Mouse (Mus musculus) forebrain, embryonic 10.5 days (tissue): Measurements from ENCODE around the gene Tnnt1. TPM values are rescaled to one million over a fixed set of nuclear protein-coding genes. Genes with fewer than 3 reads are reported as not detected.

Experiments used
- DNase-seq: peaks from one replicate; pipeline ENCODE4 v3.0.0-alpha.2; 2017; ENCODE audit warnings: low spot score; ENCODE audit errors: extremely low spot score
- H3K27ac ChIP-seq: fragments of 300-500 bp; sonication (generic); 2 replicates; pipeline ENCODE4 v1.5.1; 2016; ENCODE audit warnings: mild to moderate bottlenecking
- H3K27me3 ChIP-seq: fragments of 300-500 bp; sonication (generic); 2 replicates; pipeline ENCODE4 v1.6.1; 2016; ENCODE audit warnings: mild to moderate bottlenecking; ENCODE audit not compliant: poor library complexity, severe bottlenecking
- H3K36me3 ChIP-seq: fragments of 300-500 bp; sonication (generic); replicated peaks from 2 replicates; pipeline ENCODE4 v1.6.1; 2016; ENCODE audit warnings: mild to moderate bottlenecking, moderate library complexity
- H3K4me1 ChIP-seq: fragments of 300-500 bp; sonication (generic); 2 replicates; pipeline ENCODE4 v1.6.1; 2016
- H3K4me3 ChIP-seq: fragments of 300-500 bp; sonication (generic); 2 replicates; pipeline ENCODE4 v1.5.1; 2016; ENCODE audit warnings: mild to moderate bottlenecking, moderate library complexity
- H3K9me3 ChIP-seq: fragments of 300-500 bp; sonication (generic); 2 replicates; pipeline ENCODE4 v1.6.1; 2016; ENCODE audit warnings: mild to moderate bottlenecking, moderate library complexity
- WGBS: fragments of 180-500 bp; shearing (Covaris S2); methylation state at CpG from one replicate; pipeline ENCODE4 v1.1.7; 2016; 5-methylcytosine and 5-hydroxymethylcytosine counted together
- polyA plus RNA-seq: library from polyadenylated mRNA; unstranded; fragments of >200 nt; fragmentation: Nextera tagmentation; extraction: Ambion mirVana; gene quantifications from 2 replicates; pipeline ENCODE4 v1.2.1, GENCODE M21; 2016

The Tnnt1 gene
- polyA plus RNA-seq: 4.3 and 4.5 TPM in 2 replicates

DNA sequence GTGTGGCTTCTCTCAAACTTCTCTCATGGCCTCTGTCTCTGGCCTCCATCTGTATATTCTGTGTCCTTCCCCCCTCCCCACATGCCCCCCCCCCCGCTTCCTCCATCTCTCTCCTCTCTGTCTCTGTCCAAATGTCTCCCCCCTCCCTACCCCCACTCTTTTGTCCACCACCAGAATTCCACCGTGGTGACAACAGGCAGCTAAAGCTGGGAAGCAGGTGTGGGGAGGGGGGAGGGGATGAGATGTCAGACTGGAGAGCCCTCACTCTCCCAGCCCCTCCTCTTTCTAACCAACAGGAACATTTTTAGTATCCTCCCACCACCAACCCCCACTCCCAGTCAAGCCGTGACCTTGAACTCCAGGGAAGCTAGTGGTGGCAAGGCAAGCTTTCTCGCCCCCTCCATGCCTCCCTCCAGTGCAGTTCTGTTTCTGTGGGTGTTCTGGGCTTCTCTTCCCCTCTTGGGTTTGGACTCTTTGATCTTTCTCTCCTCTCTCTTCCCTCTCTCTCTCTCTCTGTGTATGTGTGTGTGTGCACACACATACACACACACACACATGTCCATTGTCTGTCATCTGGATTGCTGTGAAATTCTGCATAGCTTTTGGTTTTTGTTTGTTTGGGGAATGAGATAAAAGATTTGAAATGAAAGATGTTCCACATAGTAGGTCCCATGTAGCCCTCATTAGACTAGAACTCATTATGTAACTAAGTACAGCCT lies at the start of gene Tnnt1:
Tnnt1 (minus strand) TSS at position 51 of the 719 bp plus-strand sequence.
- DNase-seq: no peak
- Histone ChIP-seq H3K27me3 (peaks cover 22% of the 10 kb centered on the region), H3K4me3 (no peak within 1 kb of the TSS; the same call in 1 of the 2 replicates), H3K4me1 (peaks cover 48% of the 10 kb centered on the region), H3K36me3 (no peaks in the 10 kb centered on the region), H3K9me3 (peaks cover 4% of the 10 kb centered on the region; the same call in 1 of the 2 replicates), H3K27ac (peak within 1 kb of the TSS; percentile 48)
- 28% methylated on average over 4 of the region's 4 CpGs for WGBS

DNA sequence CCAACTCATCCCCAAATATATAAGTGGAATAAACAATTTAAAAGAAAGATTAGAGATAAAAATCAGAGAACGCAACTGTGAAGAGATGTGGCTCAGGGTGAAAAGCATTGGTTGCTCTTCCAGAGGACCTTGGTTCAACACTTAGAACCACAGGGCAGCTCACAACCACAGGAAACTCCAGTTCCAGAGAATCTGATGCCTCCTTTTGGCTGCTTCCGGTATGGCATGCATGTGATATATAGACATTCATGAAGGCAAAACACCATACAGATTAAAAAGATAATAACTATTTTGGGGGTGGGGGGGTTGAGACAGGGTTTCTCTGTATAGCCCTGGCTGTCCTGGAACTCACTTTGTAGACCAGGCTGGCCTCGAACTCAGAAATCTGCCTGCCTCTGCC lies 46.5 kb upstream of the Tnnt1 start:
- Histone ChIP-seq H3K4me3 (no peak overlapping the region), H3K36me3 (no peaks in the 10 kb centered on the region), H3K27ac (no peak overlapping the region), H3K9me3 (no peaks in the 10 kb centered on the region), H3K4me1 (no peaks in the 10 kb centered on the region), H3K27me3 (no peaks in the 10 kb centered on the region)
- 92% methylated on average over 3 of the region's 3 CpGs for WGBS
- DNase-seq: no peak

- DNase-seq: no peak
- 73% methylated on average over 6 of the region's 6 CpGs for WGBS
- Histone ChIP-seq H3K4me3 (no peak overlapping the region), H3K9me3 (no peaks in the 10 kb centered on the region), H3K4me1 (no peaks in the 10 kb centered on the region), H3K27me3 (no peaks in the 10 kb centered on the region), H3K27ac (no peak overlapping the region), H3K36me3 (no peaks in the 10 kb centered on the region)
Observed at GRCm38 (mm10) chr7:4557167-4557560, 41.0 kb upstream of the Tnnt1 start.

DNA sequence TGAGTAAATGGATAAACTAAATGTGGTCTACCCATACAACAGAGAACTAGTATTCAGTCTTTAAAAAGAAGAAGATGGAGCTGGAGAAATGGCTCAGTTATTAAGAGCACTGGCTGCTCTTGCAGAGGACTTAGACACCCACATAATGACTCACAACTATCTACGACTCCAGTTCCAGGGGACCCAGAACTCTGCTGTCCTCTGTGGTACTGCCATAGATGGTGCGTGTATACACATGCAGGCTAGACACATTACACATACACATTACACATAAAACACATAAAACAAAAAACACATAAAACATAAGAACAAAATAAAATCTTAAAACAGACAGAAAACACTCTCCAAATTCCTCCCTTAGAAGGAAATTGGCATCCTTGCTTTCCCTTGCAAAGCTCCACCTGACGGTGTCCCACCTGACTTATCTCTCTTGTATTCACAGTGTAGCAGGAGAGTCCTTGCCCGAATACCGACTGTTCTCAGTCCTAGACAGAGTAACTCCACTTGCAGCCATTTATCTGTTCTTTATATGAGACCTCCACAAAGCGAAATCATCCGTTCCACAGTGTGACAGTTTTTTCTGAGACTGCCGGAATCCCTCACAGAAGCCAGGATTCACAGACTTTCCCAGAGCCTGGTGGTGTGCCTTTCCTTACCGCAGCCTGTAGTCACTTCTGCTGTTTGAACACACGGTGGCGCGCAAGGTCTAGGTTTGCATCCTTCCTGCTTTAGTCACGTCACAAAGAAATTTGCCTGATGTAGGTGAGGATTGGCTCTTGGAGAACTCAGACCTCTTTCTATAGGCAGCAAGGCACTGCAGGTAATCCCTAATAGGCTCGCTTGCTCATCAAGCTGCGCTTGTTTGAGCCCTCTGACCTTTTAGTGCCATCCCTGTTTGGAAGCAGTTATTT lies 40.3 kb upstream of the Tnnt1 start:
- 26% methylated on average over 15 of the region's 15 CpGs for WGBS
- Histone ChIP-seq H3K4me1 (no peaks in the 10 kb centered on the region), H3K27ac (no peak overlapping the region), H3K36me3 (no peaks in the 10 kb centered on the region), H3K27me3 (no peaks in the 10 kb centered on the region), H3K9me3 (no peaks in the 10 kb centered on the region), H3K4me3 (no peak overlapping the region)
- peak; percentile 83 for DNase-seq

GRCm38 (mm10) chr7:4547221-4547641 lies 31.0 kb upstream of the Tnnt1 start, which contains the start of gene Syt5:
Syt5 (minus strand) TSS chr7:4547541.
- H3K9me3 ChIP-seq: no peaks in the 10 kb centered on the region
- 11% methylated on average over 33 of the region's 33 CpGs for WGBS
- H3K27ac ChIP-seq: peak within 1 kb of the TSS; percentile 77
- no peak for DNase-seq
- H3K4me3 ChIP-seq: peak within 1 kb of the TSS; percentile 56
- H3K27me3 ChIP-seq: peaks cover 16% of the 10 kb centered on the region
- no peaks in the 10 kb centered on the region for H3K36me3 ChIP-seq
- peaks cover 17% of the 10 kb centered on the region for H3K4me1 ChIP-seq

DNA sequence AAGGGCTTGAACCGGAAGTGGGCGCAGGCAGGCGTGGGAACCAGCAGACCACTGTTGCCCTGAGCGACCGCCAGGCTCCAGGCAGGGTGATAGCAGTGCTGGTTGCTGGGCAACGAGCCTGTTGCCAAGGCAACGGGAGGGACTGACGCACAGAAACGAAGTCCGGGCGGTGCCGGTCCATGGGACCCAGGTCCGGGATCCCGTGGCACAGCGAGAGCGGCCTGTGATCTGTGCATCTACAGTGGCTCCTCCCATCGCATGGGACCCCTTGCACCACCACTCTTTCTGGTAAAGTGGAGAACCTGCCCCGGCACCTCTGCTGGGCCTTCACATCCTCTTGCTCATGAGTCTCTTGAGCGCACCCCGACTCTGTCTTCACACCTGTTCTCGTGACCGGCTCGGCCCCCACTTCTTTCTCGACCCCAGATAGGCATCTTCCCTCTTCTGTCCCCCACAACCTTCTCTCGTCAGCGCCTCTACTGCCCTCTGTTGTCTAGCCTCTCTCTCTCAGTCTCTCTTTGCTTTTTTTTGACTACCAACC lies 30.5 kb upstream of the Tnnt1 start:
- H3K4me3 ChIP-seq: peak overlapping the region; percentile 56
- no peaks in the 10 kb centered on the region for H3K36me3 ChIP-seq
- H3K27me3 ChIP-seq: peaks cover 16% of the 10 kb centered on the region
- H3K4me1 ChIP-seq: peaks cover 17% of the 10 kb centered on the region
- WGBS: under 1% methylated on average over 26 of the region's 26 CpGs
- H3K27ac ChIP-seq: peak overlapping the region; percentile 77
- no peaks in the 10 kb centered on the region for H3K9me3 ChIP-seq
- peak; percentile 87 for DNase-seq

- no peak for DNase-seq
- peak overlapping the region; percentile 56 for H3K4me3 ChIP-seq
- peaks cover 16% of the 10 kb centered on the region for H3K27me3 ChIP-seq
- WGBS: 78% methylated on average over 15 of the region's 15 CpGs
- peak overlapping the region; percentile 77 for H3K27ac ChIP-seq
- H3K4me1 ChIP-seq: peaks cover 17% of the 10 kb centered on the region
- no peaks in the 10 kb centered on the region for H3K36me3 ChIP-seq
- H3K9me3 ChIP-seq: no peaks in the 10 kb centered on the region
Observed at GRCm38 (mm10) chr7:4546050-4546449, 29.9 kb upstream of the Tnnt1 start.

DNA sequence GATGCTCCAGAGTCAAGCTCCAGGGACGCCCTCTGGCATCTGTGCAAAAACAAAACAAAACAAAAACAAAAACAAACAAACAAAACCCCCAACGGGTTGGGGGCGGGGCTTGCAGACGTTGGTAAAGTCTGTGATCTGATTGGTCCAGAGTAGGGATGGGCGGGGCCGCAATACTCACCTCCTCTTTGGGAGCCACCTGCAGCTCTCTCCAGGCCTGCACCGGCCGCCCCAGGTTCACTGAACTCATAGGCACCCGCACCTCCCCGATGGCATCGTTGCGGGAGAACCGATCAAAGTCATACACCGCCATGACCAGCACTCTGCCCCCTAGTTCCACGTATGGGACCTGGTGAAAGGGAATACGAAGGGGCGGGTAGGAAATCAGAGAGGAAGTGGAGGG lies 25.8 kb upstream of the Tnnt1 start:
- Histone ChIP-seq H3K36me3 (no peaks in the 10 kb centered on the region), H3K4me1 (peaks cover 12% of the 10 kb centered on the region), H3K9me3 (no peaks in the 10 kb centered on the region), H3K4me3 (no peak overlapping the region), H3K27ac (no peak overlapping the region), H3K27me3 (peaks cover 7% of the 10 kb centered on the region)
- no peak for DNase-seq
- 38% methylated on average over 17 of the region's 17 CpGs for WGBS

DNA sequence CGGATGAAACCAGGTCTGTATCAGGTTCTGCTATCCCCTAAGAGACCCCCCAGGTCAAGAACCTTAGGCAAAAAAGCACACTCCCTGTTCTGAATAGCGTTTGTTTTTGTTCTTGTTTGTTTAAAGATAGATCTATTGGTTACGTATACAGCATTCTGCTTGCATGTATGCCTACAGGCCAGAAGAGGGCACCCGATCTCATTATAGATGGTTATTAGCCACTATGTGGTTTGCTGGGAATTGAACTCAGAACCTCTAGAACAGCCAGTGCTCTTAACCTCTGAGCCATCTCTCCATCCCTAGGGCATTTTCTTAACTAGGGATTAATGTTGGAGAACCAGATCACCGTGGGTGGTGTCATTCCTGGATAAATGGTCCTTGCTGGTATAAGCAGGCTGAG lies 25.2 kb upstream of the Tnnt1 start:
- H3K4me3 ChIP-seq: no peak overlapping the region
- peaks cover 6% of the 10 kb centered on the region for H3K4me1 ChIP-seq
- no peaks in the 10 kb centered on the region for H3K36me3 ChIP-seq
- 75% methylated on average over 5 of the region's 5 CpGs for WGBS
- no peak for DNase-seq
- no peak overlapping the region for H3K27ac ChIP-seq
- H3K9me3 ChIP-seq: no peaks in the 10 kb centered on the region
- peaks cover under 1% of the 10 kb centered on the region; the same call in 1 of the 2 replicates for H3K27me3 ChIP-seq

GRCm38 (mm10) chr7:4539019-4539418 lies 22.8 kb upstream of the Tnnt1 start:
- no peaks in the 10 kb centered on the region for H3K9me3 ChIP-seq
- 68% methylated on average over 2 of the region's 2 CpGs for WGBS
- no peaks in the 10 kb centered on the region for H3K27me3 ChIP-seq
- H3K27ac ChIP-seq: no peak overlapping the region
- no peaks in the 10 kb centered on the region for H3K36me3 ChIP-seq
- DNase-seq: no peak
- H3K4me1 ChIP-seq: no peaks in the 10 kb centered on the region
- H3K4me3 ChIP-seq: no peak overlapping the region

DNA sequence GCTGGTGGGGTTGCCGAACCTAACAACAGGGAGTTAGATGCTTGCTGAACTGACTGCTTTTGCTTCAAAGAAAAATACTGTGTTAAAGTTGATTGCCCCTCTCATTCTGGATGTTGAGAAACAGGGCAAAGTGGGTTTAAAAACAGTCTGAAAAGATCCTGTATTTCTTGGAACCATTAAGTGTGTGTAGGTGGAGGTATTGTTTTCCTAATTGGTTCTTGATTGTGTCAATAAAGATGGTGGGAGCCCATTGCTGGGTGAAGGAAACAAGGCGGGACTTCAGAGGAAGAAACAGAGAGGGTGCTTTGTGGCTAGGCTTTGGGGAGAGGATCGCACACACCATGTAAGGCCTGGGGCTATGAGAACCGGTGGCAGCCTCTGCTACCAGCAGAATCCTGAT lies 21.0 kb upstream of the Tnnt1 start:
- no peaks in the 10 kb centered on the region for H3K36me3 ChIP-seq
- H3K4me3 ChIP-seq: no peak overlapping the region
- H3K4me1 ChIP-seq: peaks cover 8% of the 10 kb centered on the region
- H3K9me3 ChIP-seq: no peaks in the 10 kb centered on the region
- no peak for DNase-seq
- 62% methylated on average over 4 of the region's 4 CpGs for WGBS
- no peaks in the 10 kb centered on the region for H3K27me3 ChIP-seq
- no peak overlapping the region for H3K27ac ChIP-seq

GRCm38 (mm10) chr7:4536369-4536768 lies 20.2 kb upstream of the Tnnt1 start:
- H3K9me3 ChIP-seq: no peaks in the 10 kb centered on the region
- no peak for DNase-seq
- no peak overlapping the region for H3K4me3 ChIP-seq
- no peak overlapping the region for H3K27ac ChIP-seq
- peaks cover 16% of the 10 kb centered on the region for H3K4me1 ChIP-seq
- WGBS: 92% methylated on average over 4 of the region's 4 CpGs
- H3K27me3 ChIP-seq: peaks cover 2% of the 10 kb centered on the region; the same call in 1 of the 2 replicates
- no peaks in the 10 kb centered on the region for H3K36me3 ChIP-seq
